Mouse (Mus musculus) MEL (cell line): ENCODE measurements at regions not wholly inside any gene's neighbourhood (a gene's known extent, or its start where the extent isn't known, plus 50 kb on each side); places are given as distances from the start of the nearest gene placed in this dataset.

Experiments
- DNase-seq: peaks from one replicate; pipeline ENCODE4 v3.0.0; 2011; ENCODE audit warnings: low read depth, low spot score
- H3K27ac ChIP-seq: 2 replicates; pipeline ENCODE4 v1.5.1; 2012; ENCODE audit warnings: low read depth, mild to moderate bottlenecking, control low read depth, low read length, moderate library complexity; ENCODE audit not compliant: control insufficient read depth
- H3K27me3 ChIP-seq, 2 experiments: fragments of 150-350 bp in 1 of 2; sonication (generic) in 1 of 2; 2 replicates each; pipeline ENCODE4 v1.6.1; 2012; ENCODE audit warnings: low read length in 2 of 2, mild to moderate bottlenecking in 2 of 2, improper control_type of control experiment in 1 of 2, moderate library complexity in 1 of 2; ENCODE audit not compliant: insufficient read depth in 2 of 2, control insufficient read depth in 1 of 2
- H3K36me3 ChIP-seq, 2 experiments: 2 replicates each; pipeline ENCODE4 v1.6.1; 2012 to 2014; ENCODE audit warnings: low read length in 2 of 2, improper control_type of control experiment in 1 of 2, inconsistent platforms in 1 of 2, mild to moderate bottlenecking in 1 of 2; ENCODE audit not compliant: insufficient read depth in 2 of 2, control insufficient read depth in 1 of 2
- H3K4me1 ChIP-seq, 2 experiments: fragments of 150-350 bp in 1 of 2; sonication (generic) in 1 of 2; 2 replicates each; pipeline ENCODE4 v1.6.1; 2012; ENCODE audit warnings: low read length in 2 of 2, improper control_type of control experiment in 1 of 2, mild to moderate bottlenecking in 1 of 2; ENCODE audit not compliant: insufficient read depth in 2 of 2, control insufficient read depth in 1 of 2
- H3K4me3 ChIP-seq, 2 experiments: fragments of 150-350 bp in 1 of 2; sonication (generic) in 1 of 2; 2 replicates each; pipeline ENCODE4 v1.5.1; 2012; ENCODE audit warnings: low read depth in 2 of 2, low read length in 2 of 2, mild to moderate bottlenecking in 2 of 2, moderate library complexity in 2 of 2, control low read depth in 1 of 2, improper control_type of control experiment in 1 of 2; ENCODE audit not compliant: control insufficient read depth in 1 of 2, insufficient read depth in 1 of 2
- H3K79me2 ChIP-seq: 2 replicates; pipeline ENCODE4 v1.6.1; 2012; ENCODE audit warnings: mild to moderate bottlenecking, low read length, moderate library complexity; ENCODE audit not compliant: control insufficient read depth, poor library complexity, insufficient read depth
- H3K9ac ChIP-seq: 2 replicates; pipeline ENCODE4 v1.6.1; 2012; ENCODE audit warnings: low read depth, mild to moderate bottlenecking, control low read depth, low read length, moderate library complexity; ENCODE audit not compliant: control insufficient read depth, poor library complexity, severe bottlenecking
- H3K9me3 ChIP-seq: fragments of 150-350 bp; sonication (generic); replicated peaks from 2 replicates; pipeline ENCODE4 v1.6.1; 2012; ENCODE audit warnings: mild to moderate bottlenecking, low read length, improper control_type of control experiment, moderate library complexity; ENCODE audit not compliant: insufficient read depth
- BHLHE40 ChIP-seq: IDR thresholded peaks from 2 replicates; pipeline ENCODE4 v1.6.1; 2012; ENCODE audit warnings: low read depth, mild to moderate bottlenecking, inconsistent platforms, low read length, improper control_type of control experiment, borderline replicate concordance
- CHD1 ChIP-seq: IDR thresholded peaks from 2 replicates; pipeline ENCODE4 v1.6.1; 2012; ENCODE audit warnings: low read depth, mild to moderate bottlenecking, inconsistent platforms, low read length, improper control_type of control experiment
- CTCF ChIP-seq, 3 experiments: IDR thresholded peaks in 2 of 3; conservative IDR thresholded peaks in 1 of 3; 2 replicates each; pipeline ENCODE4 v1.5.1; 2011 to 2012; ENCODE audit warnings: low read length in 3 of 3, low read depth in 2 of 3, mild to moderate bottlenecking in 2 of 3, improper control_type of control experiment in 1 of 3, inconsistent platforms in 1 of 3, mixed read lengths in 1 of 3, moderate library complexity in 1 of 3; ENCODE audit not compliant: control insufficient read depth in 1 of 3, insufficient read depth in 1 of 3, poor library complexity in 1 of 3, severe bottlenecking in 1 of 3
- E2F4 ChIP-seq: IDR thresholded peaks from 2 replicates; pipeline ENCODE4 v1.6.1; 2011; ENCODE audit warnings: low read depth, low read length, improper control_type of control experiment, borderline replicate concordance
- EP300 ChIP-seq, 2 experiments: IDR thresholded peaks; 2 replicates each; pipeline ENCODE4 v1.6.1; 2011; ENCODE audit warnings: improper control_type of control experiment in 2 of 2, low read length in 2 of 2, low read depth in 1 of 2, mild to moderate bottlenecking in 1 of 2
- GABPA ChIP-seq: IDR thresholded peaks from 2 replicates; pipeline ENCODE4 v1.6.1; 2012; ENCODE audit warnings: low read depth, mild to moderate bottlenecking, inconsistent platforms, low read length, improper control_type of control experiment, moderate library complexity
- GATA1 ChIP-seq: IDR thresholded peaks from 2 replicates; pipeline ENCODE4 v1.6.1; 2011; ENCODE audit warnings: low read depth, low read length, improper control_type of control experiment
- HCFC1 ChIP-seq: IDR thresholded peaks from 2 replicates; pipeline ENCODE4 v1.6.1; 2012; ENCODE audit warnings: low read depth, mild to moderate bottlenecking, inconsistent platforms, low read length, improper control_type of control experiment, moderate library complexity
- JUND ChIP-seq: IDR thresholded peaks from 2 replicates; pipeline ENCODE4 v1.6.1; 2011; ENCODE audit warnings: low read depth, mild to moderate bottlenecking, improper control_type of control experiment, low read length
- KAT2A ChIP-seq: conservative IDR thresholded peaks from 2 replicates; pipeline ENCODE4 v1.6.1; 2012; ENCODE audit warnings: low read depth, low read length, improper control_type of control experiment, inconsistent platforms
- MAX ChIP-seq: IDR thresholded peaks from 2 replicates; pipeline ENCODE4 v1.6.1; 2011; ENCODE audit warnings: low read length, improper control_type of control experiment
- MEF2A ChIP-seq: IDR thresholded peaks from 2 replicates; pipeline ENCODE4 v1.6.1; 2014; ENCODE audit warnings: low read depth, mild to moderate bottlenecking, inconsistent platforms, low read length, improper control_type of control experiment; ENCODE audit not compliant: poor library complexity, insufficient replicate concordance, severe bottlenecking; ENCODE audit errors: extremely low read depth
- MXI1 ChIP-seq: IDR thresholded peaks from 2 replicates; pipeline ENCODE4 v1.6.1; 2011; ENCODE audit warnings: mild to moderate bottlenecking, low read depth, low read length, improper control_type of control experiment
- NELFE ChIP-seq: IDR thresholded peaks from 2 replicates; pipeline ENCODE4 v1.6.1; 2011; ENCODE audit warnings: low read depth, low read length, improper control_type of control experiment
- POLR2AphosphoS2 ChIP-seq: IDR thresholded peaks from 2 replicates; pipeline ENCODE4 v1.6.1; 2011; ENCODE audit warnings: low read length, improper control_type of control experiment
- RAD21 ChIP-seq: IDR thresholded peaks from 2 replicates; pipeline ENCODE4 v1.6.1; 2011; ENCODE audit warnings: mild to moderate bottlenecking, low read depth, low read length, improper control_type of control experiment
- SMC3 ChIP-seq: IDR thresholded peaks from 2 replicates; pipeline ENCODE4 v1.6.1; 2011; ENCODE audit warnings: low read depth, low read length, improper control_type of control experiment
- TAL1 ChIP-seq: IDR thresholded peaks from 2 replicates; pipeline ENCODE4 v1.6.1; 2012; ENCODE audit warnings: mild to moderate bottlenecking, inconsistent platforms, low read length, moderate library complexity, mixed read lengths
- TCF12 ChIP-seq: IDR thresholded peaks from 2 replicates; pipeline ENCODE4 v1.6.1; 2014; ENCODE audit warnings: low read depth, mild to moderate bottlenecking, inconsistent platforms, low read length, improper control_type of control experiment, moderate library complexity
- ZC3H11A ChIP-seq: IDR thresholded peaks from 2 replicates; pipeline ENCODE4 v1.6.1; 2012; ENCODE audit warnings: low read depth, mild to moderate bottlenecking, inconsistent platforms, low read length, improper control_type of control experiment
- ZMIZ1 ChIP-seq: IDR thresholded peaks from 2 replicates; pipeline ENCODE4 v1.6.1; 2012; ENCODE audit warnings: low read depth, mild to moderate bottlenecking, inconsistent platforms, low read length, improper control_type of control experiment, moderate library complexity
- ZNF384 ChIP-seq: IDR thresholded peaks from 2 replicates; pipeline ENCODE4 v1.6.1; 2012; ENCODE audit warnings: low read depth, mild to moderate bottlenecking, inconsistent platforms, low read length, improper control_type of control experiment

GRCm38 (mm10) chr11:25040983-25041382 lies 963.1 kb downstream of the Bcl11a start:
- DNase-seq, result no peak
- Histone ChIP-seq H3K27ac (no peak overlapping the region), H3K4me1 (no peaks in the 10 kb centered on the region), H3K4me3 (no peak overlapping the region), H3K27me3 (no peaks in the 10 kb centered on the region), H3K36me3 (no peaks in the 10 kb centered on the region), H3K79me2 (no peaks in the 10 kb centered on the region), H3K9ac (no peak overlapping the region), H3K9me3 (no peaks in the 10 kb centered on the region)
- TF ChIP-seq ZMIZ1 (no peak), E2F4 (no peak), TAL1 (no peak), ZNF384 (no peak), RAD21 (no peak), MXI1 (no peak), KAT2A (no peak), MEF2A (no peak), ZC3H11A (no peak), TCF12 (no peak), POLR2AphosphoS2 (no peak), MAX (no peak), GATA1 (no peak), JUND (no peak), NELFE (no peak), CHD1 (no peak), CTCF (IDR thresholded peaks at IDR 0.05 in 2 of 3, conservative IDR thresholded peaks at IDR 0.05 in 1 of 3; ENCODE audit: control insufficient read depth in 1 of 3, insufficient read depth in 1 of 3, low read depth in 2 of 3, low read length in 3 of 3, poor library complexity in 1 of 3, severe bottlenecking in 1 of 3) (no peak), EP300 (IDR thresholded peaks at IDR 0.05; ENCODE audit: low read depth in 1 of 2, low read length in 2 of 2) (no peak)

- TF ChIP-seq KAT2A (no peak), TCF12 (no peak), SMC3 (no peak), HCFC1 (no peak), GABPA (no peak), ZC3H11A (no peak), EP300 (IDR thresholded peaks at IDR 0.05; ENCODE audit: low read depth in 1 of 2, low read length in 2 of 2) (no peak), ZMIZ1 (no peak), BHLHE40 (no peak)
- TF ChIP-seq, all 39 proteins: peak for 0
- Histone ChIP-seq H3K9me3 (no peaks in the 10 kb centered on the region), H3K27me3 (no peaks in the 10 kb centered on the region), H3K79me2 (no peaks in the 10 kb centered on the region), H3K9ac (no peak overlapping the region), H3K4me3 (no peak overlapping the region), H3K4me1 (no peaks in the 10 kb centered on the region), H3K27ac (no peak overlapping the region), H3K36me3 (no peaks in the 10 kb centered on the region)
- no peak for DNase-seq
Observed at GRCm38 (mm10) chr11:25042763-25043162, 964.9 kb downstream of the Bcl11a start.
